Mouse (Mus musculus): ENCODE results near the gene Ank3. TPM values are rescaled to one million over a fixed set of nuclear protein-coding genes. Genes with fewer than 3 reads are reported as not detected.

The Ank3 gene
- polyA plus RNA-seq, 1 experiment, result 13.9 TPM

DNA sequence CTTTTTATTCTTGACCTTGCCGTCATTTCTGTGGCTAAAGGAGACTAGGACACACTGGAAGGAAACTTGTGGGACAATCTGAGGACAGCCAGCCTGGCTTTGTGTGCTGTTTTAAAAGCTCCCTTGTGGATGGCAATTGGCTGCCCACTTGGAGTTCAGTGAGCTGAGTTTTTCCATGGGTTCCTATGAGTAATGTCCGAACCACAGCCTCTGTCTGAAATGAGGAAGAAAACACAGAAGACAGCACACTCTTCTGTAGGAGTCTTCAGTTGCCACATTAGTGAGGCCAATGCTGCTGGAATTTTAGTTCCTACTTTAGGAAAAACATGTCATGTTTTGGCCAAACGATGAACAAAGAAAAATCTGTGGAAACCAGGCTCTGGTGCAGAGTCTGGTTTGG is 380.7 kb downstream of the Ank3 start:
- no peak for DNase-seq (ENCODE audit: low read depth)

DNA sequence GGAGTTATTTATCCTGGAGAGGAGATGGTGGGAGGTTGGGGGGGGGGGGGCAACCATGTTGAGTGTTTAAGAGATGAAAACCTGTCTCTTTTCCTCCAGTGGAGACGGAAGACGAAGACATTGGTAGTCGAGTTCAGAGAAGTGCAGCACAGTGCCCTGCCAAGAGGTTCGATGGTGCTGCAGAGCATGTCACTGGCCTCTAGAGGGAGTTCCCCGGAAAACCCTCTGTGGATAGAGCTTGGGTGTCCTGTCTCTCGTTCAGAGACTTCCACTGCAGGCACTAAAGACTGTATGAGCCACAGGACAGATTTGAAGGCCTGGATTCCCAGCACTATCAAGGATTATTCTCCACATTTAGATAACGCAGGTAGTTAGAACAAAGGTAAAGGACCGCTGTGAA is 382.9 kb downstream of the Ank3 start:
- DNase-seq (ENCODE audit: low read depth), result no peak

DNA sequence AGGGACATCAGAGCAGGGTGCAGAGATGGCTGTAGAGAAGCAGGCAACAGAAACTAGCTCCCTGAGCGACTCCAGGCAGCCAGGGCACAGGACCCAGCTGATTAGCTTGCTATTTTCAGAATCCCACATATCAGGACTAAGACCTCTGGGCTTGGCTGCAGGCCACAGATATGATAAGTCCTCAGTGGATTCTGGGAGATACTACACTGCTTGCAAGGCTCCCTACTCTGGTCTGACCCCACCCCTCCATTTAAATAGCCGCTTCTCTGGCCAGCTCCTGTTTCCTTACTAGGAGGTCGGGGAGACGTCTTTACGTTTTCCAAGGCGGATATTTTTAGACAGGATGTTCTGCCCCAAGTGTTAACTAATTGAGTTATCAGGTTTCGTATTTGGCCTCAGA is 386.7 kb downstream of the Ank3 start:
- DNase-seq (ENCODE audit: low read depth), result no peak

DNA sequence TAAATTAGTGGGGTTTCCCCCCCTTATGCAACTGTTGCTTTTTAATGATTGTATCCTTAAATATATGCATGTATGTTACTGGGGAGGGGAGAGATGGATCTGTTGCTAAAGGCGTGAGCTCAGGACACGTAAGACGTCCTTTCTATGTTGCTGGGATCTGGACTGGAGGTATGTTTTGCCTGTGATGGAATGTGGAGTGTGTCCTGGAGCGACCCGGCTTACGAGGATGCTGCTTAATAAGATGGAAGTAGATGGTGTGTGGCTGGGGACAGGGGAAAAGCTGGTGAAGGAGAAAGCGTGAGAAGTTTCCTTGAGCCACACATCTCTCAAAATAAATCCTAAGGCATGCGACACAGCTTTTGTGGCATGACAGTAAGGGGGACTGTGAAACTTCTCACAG is 387.1 kb downstream of the Ank3 start:
- DNase-seq (ENCODE audit: low read depth), result no peak

DNA sequence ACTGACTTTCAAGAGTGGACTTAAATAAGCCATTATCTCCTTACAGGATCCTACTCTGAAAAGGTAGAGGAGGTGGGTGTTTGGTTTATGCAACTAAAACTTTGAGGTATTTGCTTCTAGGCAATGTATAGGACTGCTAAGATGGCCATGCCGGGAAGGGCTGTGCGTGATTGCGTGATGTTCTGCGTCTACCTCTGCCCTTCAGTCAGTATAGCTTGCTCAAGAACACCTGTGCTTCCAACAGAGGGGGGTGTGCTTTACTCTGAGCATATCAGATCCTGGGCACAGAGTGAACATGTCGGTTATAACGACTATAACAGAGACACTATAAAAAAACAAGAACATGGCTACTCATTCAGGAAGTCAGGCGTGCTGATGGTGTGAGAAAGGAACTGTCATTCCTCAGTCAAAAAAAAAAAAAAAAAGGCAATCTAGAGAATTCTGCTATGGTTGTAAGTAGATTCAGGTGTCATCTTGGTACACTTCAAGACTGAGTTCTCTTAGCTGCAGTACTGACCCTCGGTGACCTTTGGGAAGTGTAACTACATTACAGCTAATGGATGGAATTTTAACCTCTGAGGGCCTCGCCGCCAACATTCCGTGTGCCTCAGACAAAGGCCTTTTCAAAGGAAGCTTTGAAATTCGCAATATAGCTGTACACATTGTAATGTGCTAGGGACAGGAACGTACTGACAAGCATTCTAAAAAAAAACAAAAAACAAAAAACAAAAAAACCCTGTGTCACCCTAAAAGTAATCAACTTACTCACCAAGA is 387.8 kb downstream of the Ank3 start:
- DNase-seq (ENCODE audit: low read depth), result no peak

DNA sequence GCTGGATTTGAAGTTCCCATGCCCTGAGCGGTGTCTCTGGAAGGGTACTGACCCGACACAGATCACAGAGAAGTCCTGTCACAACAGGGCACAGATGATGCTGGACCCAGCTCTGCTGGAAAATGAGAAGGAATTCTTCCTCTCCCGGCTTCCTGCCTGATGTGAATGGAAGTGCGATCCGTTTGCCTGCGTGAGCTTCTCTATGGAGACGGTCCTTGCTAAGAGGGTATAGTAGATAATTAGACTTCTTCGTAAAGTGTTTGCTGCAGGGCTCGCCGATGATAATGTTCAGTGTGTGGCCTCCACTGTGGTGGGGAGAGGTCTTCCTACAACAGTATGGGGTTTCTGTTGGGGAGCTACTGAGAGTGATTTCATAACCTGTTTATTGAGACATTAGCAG is 388.8 kb downstream of the Ank3 start:
- DNase-seq (ENCODE audit: low read depth), result no peak

DNA sequence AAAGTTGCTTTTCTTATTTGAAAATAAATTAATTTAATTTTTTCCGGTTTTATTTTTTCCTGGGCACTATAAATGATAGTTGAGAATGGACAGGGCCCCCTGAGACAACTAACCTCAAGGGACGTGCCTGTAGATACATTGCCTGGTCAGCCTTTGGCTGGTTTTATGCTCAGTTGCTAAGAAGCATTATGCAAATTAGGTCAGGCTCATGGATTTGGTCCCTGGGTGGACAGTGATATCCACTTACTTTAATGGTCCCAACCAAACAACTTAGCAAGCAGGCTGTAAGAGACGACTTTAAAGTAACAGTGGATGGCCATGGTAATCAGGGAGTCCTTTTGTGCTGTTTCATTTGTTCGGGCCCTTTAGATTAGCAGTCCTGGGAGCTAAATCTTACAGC is 392.0 kb downstream of the Ank3 start:
- DNase-seq (ENCODE audit: low read depth), result no peak

DNA sequence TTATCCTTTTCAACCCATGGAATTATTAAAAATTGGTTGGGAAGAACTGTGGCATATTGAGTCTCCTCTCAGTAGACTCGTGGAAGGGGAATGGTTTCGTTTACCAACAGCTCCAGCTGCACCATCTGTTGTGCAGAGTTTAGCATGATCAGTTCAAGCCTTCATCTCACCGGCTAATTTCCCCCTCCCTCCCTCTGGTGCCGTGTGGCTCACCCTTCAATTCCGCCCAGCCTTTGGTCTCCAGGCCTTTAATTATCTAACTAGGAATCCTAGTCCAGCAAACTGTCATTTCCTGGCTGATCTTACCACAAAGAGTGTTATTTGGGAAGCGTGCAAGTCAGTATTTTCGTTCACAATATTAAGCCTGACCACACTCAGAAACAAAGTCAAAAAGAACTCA is 393.4 kb downstream of the Ank3 start:
- DNase-seq (ENCODE audit: low read depth), result no peak

DNA sequence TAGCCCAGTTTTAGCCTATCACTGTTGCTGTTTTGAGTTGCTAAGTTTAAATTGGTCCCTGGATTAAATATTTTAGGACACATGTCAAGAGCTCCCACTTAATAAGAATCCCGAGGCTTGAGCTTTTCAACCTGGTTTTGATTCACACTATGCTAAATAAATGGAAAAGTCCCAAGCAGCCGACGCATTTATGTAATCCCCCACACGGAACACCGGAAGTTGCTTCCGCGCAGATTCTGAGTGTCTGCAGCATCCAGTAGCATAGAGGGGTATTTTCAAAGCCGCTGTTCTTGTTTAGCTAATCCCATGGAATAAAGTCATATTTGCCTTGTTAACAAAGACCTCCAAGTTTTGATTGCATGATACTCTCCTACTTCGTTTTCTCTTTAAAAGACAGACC is 393.8 kb downstream of the Ank3 start:
- no peak for DNase-seq (ENCODE audit: low read depth)

DNA sequence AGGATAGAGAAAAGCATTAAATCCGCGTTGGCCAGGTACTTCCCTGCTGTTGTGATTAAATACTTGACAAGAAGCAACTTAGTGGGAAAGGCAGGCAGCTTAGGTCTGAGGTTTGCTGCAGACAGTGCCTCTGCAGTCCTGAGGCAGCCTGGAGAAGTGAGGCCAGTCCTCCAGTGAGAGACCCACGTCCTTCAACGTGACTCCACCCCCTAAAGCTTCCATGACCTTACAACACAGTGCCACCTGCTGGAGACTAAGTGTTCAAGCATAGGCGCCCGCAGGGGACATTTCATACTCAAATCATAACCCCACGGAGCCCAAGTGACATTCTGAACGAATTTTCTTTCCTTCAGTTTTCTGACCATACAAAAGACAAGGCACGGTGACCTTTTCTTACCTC is 394.5 kb downstream of the Ank3 start:
- no peak for DNase-seq (ENCODE audit: low read depth)

DNA sequence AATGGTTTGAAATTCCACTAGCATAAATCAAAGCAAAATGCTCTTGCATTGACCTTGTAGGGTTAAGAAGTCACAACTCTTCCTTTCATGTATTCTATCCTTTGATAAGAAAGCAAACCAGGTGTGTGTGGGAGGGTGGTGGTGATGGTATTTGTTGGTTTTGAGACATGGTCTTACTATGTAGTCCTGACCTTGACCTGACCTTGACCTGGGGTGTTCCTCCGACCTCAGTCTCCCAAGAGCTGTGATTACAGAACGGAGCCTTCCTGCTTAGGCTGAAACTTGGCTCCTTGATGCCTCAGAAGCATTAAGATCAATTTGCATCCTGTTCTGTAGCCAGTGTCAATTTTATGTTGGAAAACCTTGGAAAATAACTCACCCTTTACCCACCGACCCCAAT is 397.1 kb downstream of the Ank3 start:
- no peak for DNase-seq (ENCODE audit: low read depth)

DNA sequence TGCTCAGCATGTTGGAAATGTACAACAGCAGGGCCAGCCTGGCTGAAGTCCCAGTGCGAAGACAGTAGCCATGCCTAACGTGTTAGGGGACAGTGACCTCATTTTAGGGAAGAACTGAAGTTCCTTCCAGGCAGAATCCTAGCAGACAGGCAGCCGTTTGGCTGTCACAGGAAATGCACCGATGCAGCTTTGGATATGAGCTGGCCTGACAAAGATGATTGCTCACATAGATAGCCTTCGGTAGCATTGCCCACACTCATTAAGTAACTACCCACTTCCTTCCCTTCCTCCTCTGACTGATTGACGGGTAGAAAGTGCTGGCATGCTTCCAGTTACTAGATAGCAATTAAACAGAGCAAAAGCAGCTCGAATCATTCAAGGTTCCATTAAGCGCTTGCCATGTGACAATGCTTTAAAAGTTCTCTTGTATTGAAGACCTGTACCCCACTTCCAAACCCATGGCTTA is 397.9 kb downstream of the Ank3 start:
- no peak for DNase-seq (ENCODE audit: low read depth)

DNA sequence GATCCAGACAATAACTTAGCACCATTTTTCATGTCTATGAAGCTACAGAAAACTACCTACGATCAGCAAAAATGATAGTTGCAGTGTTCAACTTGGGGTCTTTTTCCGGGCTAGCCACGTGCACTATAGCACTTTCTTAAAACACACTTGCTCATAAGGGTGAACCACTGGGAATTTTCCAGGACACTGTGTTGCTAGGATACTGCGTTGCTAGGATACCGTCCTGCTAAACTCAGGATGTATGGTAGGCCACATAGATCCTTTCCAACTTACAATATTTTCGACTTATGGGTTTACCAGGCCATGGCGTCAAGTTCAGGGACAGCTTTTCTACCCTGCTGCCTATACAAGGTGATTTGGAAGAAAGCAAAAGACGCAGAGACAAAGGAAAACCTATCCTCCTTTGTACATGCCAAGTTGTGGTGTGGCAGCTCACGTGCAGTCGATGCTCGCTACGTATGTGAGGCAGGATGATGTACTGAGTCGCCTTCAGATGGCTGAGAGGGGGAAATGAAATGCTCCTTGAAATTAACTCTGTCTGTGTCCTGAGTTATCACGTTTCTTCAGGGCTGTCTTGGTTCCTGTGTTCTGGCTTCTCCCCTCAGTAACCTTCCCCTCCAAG is 404.7 kb downstream of the Ank3 start:
- no peak for DNase-seq (ENCODE audit: low read depth)

DNA sequence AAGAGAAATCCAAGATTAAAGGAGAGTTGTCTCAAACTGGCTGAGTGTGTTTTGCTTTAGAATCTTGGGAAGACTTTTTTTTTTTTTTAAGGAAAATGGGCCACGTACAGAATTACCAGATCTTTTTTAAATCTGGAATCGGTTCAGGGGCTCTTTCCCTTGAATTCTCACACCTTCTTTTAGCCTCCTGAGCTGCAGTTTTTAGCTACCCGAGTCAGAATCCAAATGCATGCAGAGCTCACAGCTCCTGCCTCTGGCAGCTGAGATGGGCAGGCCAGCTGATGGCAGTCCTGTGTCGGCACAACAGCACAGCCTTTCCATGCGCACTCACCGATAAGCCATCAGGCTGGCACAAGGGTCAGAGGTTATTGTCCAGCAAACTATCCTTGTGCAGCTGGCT is 406.0 kb downstream of the Ank3 start:
- DNase-seq (ENCODE audit: low read depth), result no peak

DNA sequence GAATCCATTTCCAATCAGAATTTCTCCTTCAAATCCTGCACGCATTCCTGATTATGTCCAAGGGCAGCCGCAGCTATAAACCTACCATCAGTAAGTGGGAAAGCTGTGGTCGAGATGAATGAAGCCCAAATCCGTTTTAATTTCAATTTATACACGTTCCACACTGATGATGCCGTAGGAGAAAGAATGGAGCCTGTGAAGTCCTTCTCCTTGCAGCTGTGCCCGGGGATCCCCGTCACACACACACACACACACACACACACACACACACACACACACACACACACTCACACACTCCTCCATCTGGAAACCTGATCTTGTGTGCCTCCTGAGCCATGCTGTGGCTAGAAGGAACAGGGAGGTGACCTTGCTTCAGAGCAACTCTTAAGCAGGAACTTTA is 412.2 kb downstream of the Ank3 start:
- DNase-seq (ENCODE audit: low read depth), result no peak

DNA sequence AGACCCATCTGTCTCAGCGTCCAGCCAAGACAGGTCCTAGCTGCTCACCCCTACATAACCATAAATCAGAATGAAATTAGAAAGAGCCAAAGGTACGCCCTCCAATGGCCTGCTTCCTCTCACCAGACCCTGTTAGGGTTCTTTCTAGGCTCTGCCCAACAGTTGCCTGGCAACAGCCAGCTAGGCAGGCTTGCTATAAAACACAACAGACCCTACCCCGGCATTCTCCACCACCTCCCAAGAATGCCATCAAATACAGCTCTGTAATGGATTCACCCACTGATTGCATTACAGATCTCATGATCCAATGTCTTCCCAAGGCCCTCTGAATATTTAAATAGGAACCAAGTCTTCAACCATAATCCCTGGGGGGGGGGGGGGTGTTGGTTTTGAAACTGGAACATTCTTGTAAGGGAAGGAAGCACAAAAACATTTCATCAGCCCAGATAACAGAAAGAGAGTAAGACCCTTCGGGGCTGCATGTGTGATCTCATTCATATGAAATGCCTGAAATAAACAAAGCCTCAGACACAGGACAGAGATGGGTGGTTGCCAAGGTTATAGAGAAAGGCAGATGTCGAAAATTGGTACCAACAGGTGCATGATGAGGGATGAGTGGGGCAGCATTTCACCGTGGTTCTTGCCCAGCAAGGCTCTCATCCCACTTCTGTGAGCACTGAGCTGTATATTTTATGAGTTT is 415.4 kb downstream of the Ank3 start:
- no peak for DNase-seq (ENCODE audit: low read depth)

DNA sequence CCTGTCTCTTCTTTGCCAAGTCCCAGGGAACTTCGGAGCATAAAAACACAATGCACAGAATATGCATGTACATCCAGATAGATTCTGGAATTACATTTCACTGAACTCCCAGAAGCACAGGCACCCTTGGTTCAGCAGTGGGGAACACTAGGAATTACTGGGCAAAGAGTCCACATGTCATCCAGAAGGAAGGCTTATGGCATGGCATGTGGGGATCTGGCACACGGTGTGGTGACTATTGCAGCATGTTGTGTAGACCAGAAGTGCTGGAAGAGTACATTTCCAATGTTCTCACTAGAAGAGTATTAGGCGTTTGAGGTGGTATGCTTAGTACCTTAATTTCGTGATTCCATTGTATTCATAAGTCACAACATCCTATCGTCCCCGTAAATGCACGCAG is 422.7 kb downstream of the Ank3 start:
- no peak for DNase-seq (ENCODE audit: low read depth)

DNA sequence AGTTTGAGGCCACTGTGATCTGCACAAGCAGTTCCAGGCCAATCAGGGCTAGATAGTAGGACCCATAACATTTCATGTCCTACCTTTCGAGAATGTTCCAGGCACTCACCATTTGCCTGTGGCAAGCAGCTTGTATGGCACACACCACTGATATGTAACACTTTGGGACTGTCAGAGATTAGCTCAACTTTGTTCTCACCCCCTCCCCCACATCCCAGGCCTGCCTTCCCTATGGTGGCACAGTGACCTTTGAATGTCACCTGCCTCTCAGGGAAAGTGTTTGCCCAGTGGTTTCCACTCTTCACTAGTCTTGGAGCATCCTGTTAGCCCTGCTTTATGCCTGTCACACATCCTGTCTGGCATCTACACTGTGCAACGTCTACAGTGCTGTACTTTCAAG is 430.2 kb downstream of the Ank3 start:
- DNase-seq (ENCODE audit: low read depth), result no peak

DNA sequence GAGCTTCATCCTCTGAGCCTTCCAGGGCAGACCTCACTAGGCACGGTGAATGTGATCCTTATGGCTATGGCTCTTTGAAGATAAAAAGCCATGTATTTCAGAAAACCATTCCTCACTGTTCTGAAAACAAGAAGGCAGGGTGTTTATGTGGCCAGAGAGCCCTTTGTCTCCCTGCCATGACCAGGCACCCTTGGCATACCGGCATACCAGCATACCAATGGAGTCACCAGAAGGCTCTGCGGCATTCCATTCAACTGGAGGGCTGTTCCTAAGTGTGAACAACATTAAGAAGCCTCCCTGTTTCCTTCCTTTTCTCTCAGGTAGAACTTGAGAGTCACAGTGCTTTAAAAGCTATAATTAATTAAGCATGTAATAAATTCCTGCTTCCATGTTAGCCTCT is 430.7 kb downstream of the Ank3 start:
- no peak for DNase-seq (ENCODE audit: low read depth)

DNA sequence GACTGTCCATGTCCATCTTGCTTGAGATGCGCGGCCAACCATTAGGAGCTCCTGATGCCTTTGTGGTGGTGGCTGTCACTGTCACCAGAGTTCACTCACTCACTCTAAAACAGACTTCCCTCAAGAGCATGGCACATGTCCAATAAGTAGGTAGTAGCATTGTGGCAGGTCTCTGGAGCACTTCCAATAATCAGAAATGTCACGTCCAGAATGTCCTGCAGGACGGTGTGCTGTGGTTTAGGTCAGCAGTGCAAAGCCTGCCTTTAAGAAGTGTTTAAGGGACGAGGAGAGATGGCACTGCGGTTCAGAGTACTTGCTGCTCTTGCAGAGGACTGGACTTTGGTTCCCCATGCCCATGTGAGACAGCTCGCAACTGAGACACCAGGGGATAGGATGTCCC is 433.0 kb downstream of the Ank3 start:
- no peak for DNase-seq (ENCODE audit: low read depth)

DNA sequence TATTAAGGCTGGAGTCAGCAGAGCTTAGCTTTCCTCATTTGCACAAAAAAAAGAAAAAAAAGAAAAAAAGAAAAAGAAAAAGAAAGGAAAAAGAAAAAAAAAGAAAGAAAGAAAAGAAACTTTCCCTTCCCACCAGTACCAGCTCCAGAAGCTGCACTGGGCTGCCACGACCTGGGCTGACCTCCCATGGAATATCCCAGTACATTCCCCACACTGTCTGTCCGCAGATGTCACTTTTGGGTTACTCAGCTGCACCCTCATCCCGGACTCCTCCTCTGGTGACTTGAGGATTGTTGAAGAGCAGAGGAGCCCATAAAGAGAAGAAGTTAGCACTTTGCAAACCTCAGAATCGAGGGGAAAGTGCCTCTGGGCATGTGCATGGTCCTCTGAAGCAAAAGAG is 433.7 kb downstream of the Ank3 start:
- no peak for DNase-seq (ENCODE audit: low read depth)

DNA sequence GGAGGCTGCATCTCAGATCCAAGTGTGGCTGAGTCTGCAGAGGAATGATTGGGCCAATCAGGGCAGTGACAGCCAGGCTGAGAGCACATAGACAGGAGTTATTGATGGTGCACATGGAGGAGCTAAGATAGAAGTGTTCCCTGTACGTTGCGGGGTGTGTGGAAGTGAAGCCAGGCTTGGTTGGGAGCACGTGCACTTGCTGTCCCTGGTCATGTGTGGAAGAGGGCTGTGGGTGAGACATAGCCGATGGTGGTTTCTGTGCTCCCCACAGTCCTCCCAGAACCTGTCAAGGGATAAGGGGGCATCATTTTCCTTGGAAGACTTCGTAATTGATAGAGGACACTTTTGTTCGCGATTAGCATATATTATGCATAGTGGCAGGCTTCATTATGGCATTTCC is 434.2 kb downstream of the Ank3 start:
- DNase-seq (ENCODE audit: low read depth), result no peak

DNA sequence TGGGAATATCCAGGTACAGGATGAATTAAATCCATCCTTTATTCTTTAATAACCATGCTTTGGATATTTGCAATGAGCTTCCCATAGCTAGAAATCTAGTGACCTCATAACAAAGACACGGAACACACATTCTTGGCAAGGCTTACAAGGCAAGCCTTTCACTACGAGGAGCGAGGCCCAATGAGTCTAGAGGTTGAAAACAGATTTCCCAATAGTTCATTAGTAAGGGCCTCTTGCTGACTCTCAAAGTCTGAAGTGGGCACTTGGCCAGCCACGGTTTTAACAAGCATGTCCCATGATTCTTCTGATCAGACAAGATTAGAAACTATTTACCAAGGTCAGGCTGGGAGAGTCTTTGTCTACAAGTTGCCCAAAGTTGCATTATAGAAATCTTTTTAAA is 436.1 kb downstream of the Ank3 start:
- peak; percentile 62 for DNase-seq (ENCODE audit: low read depth)
